Mouse (Mus musculus) spleen, adult 2 months (tissue): ENCODE measurements around the gene Gpc6. TPM values are rescaled to one million over a fixed set of nuclear protein-coding genes. Genes with fewer than 3 reads are reported as not detected.

ENCODE experiments used
- DNase-seq, 2 experiments: peaks; one replicate each; pipeline versions ENCODE4 v3.0.0 to v3.0.0-alpha.2; 2012 to 2021; ENCODE audit warnings: low spot score in 2 of 2, low read depth in 1 of 2
- H3K27ac ChIP-seq: fragments of 200-500 bp; 2 replicates; pipeline ENCODE4 v1.5.1; 2012; ENCODE audit warnings: low read length, inconsistent platforms; ENCODE audit not compliant: insufficient read depth
- H3K27me3 ChIP-seq: fragments of 200-500 bp; 2 replicates; pipeline ENCODE4 v1.6.1; 2012; ENCODE audit warnings: mild to moderate bottlenecking, moderate library complexity, low read length, inconsistent platforms; ENCODE audit not compliant: control insufficient read depth, insufficient read depth
- H3K36me3 ChIP-seq: fragments of 200-500 bp; 2 replicates; pipeline ENCODE4 v1.6.1; 2012; ENCODE audit warnings: mild to moderate bottlenecking, low read length, inconsistent platforms; ENCODE audit not compliant: control insufficient read depth, insufficient read depth
- H3K4me1 ChIP-seq: fragments of 200-500 bp; 2 replicates; pipeline ENCODE4 v1.6.1; 2011; ENCODE audit warnings: inconsistent platforms; ENCODE audit not compliant: control insufficient read depth, insufficient read depth, insufficient read length
- H3K4me3 ChIP-seq: fragments of 200-500 bp; 2 replicates; pipeline ENCODE4 v1.5.1; 2011; ENCODE audit warnings: mild to moderate bottlenecking, inconsistent platforms; ENCODE audit not compliant: insufficient read depth, insufficient read length; ENCODE audit errors: extremely low read depth
- CTCF ChIP-seq: fragments of 200-500 bp; IDR thresholded peaks from 2 replicates; pipeline ENCODE4 v1.5.1; 2011; ENCODE audit warnings: mild to moderate bottlenecking, inconsistent platforms; ENCODE audit not compliant: insufficient read depth, insufficient read length, insufficient replicate concordance; ENCODE audit errors: extremely low read depth
- POLR2A ChIP-seq: fragments of 200-500 bp; IDR thresholded peaks from 2 replicates; pipeline ENCODE4 v1.6.1; 2011; ENCODE audit warnings: low read depth, low read length, inconsistent platforms
- WGBS: fragments of 180-500 bp; shearing (Covaris S2); methylation state at CpG from one replicate; pipeline ENCODE4 v1.1.7; 2018; 5-methylcytosine and 5-hydroxymethylcytosine counted together
- polyA plus RNA-seq: library from polyadenylated mRNA; depleted of rRNA; stranded (reverse); fragments of >200 nt; gene quantifications from 2 replicates; pipeline ENCODE4 v1.2.3, GENCODE M21; 2012

Gpc6 gene
- polyA plus RNA-seq, 1 experiment = 0.67 TPM

- Histone ChIP-seq H3K4me1 (no peaks in the 10 kb centered on the region), H3K27ac (no peak overlapping the region), H3K36me3 (no peaks in the 10 kb centered on the region), H3K27me3 (no peaks in the 10 kb centered on the region), H3K4me3 (no peak overlapping the region)
- DNase-seq = no peak
- 90% methylated on average over 4 of the region's 4 CpGs for WGBS
- TF ChIP-seq CTCF (no peak), POLR2A (no peak)
Measured at GRCm38 (mm10) chr14:117034146-117034545, 109.0 kb downstream of the Gpc6 start.

GRCm38 (mm10) chr14:117041017-117041416 is 115.9 kb downstream of the Gpc6 start:
- TF ChIP-seq POLR2A = no peak
- no peak for TF ChIP-seq CTCF
- no peak for DNase-seq
- Histone ChIP-seq H3K27me3 (no peaks in the 10 kb centered on the region), H3K36me3 (no peaks in the 10 kb centered on the region), H3K4me1 (no peaks in the 10 kb centered on the region), H3K27ac (no peak overlapping the region), H3K4me3 (no peak overlapping the region)
- 87% methylated on average over 5 of the region's 5 CpGs for WGBS

GRCm38 (mm10) chr14:117048951-117049350 is 123.8 kb downstream of the Gpc6 start:
- H3K4me3 ChIP-seq = no peak overlapping the region
- TF ChIP-seq CTCF (no peak), POLR2A (no peak)
- no peaks in the 10 kb centered on the region for H3K36me3 ChIP-seq
- 53% methylated on average over 2 of the region's 2 CpGs for WGBS
- no peak for DNase-seq
- no peak overlapping the region for H3K27ac ChIP-seq
- H3K4me1 ChIP-seq = no peaks in the 10 kb centered on the region
- no peaks in the 10 kb centered on the region for H3K27me3 ChIP-seq

GRCm38 (mm10) chr14:117050877-117051276 is 125.8 kb downstream of the Gpc6 start:
- H3K36me3 ChIP-seq = no peaks in the 10 kb centered on the region
- WGBS = 87% methylated on average over 8 of the region's 8 CpGs
- H3K4me1 ChIP-seq = no peaks in the 10 kb centered on the region
- H3K4me3 ChIP-seq = no peak overlapping the region
- TF ChIP-seq CTCF (no peak), POLR2A (no peak)
- no peak for DNase-seq
- no peak overlapping the region for H3K27ac ChIP-seq
- H3K27me3 ChIP-seq = no peaks in the 10 kb centered on the region

GRCm38 (mm10) chr14:117053361-117053760 is 128.2 kb downstream of the Gpc6 start:
- H3K4me3 ChIP-seq = no peak overlapping the region
- WGBS = 92% methylated on average over 6 of the region's 6 CpGs

GRCm38 (mm10) chr14:117055134-117055533 is 130.0 kb downstream of the Gpc6 start:
- 53% methylated on average over 2 of the region's 2 CpGs for WGBS
- H3K27ac ChIP-seq = no peak overlapping the region
- no peak for TF ChIP-seq CTCF
- TF ChIP-seq POLR2A = no peak
- no peaks in the 10 kb centered on the region for H3K36me3 ChIP-seq
- no peak overlapping the region for H3K4me3 ChIP-seq
- H3K27me3 ChIP-seq = no peaks in the 10 kb centered on the region
- no peak for DNase-seq
- H3K4me1 ChIP-seq = no peaks in the 10 kb centered on the region

More at GRCm38 (mm10) chr14:117053361-117053760, 128.2 kb downstream of the Gpc6 start:
- Histone ChIP-seq H3K4me1 (no peaks in the 10 kb centered on the region), H3K27me3 (no peaks in the 10 kb centered on the region), H3K36me3 (no peaks in the 10 kb centered on the region), H3K27ac (no peak overlapping the region)
- no peak for DNase-seq
- no peak for TF ChIP-seq CTCF
- no peak for TF ChIP-seq POLR2A

- Histone ChIP-seq H3K36me3 (no peaks in the 10 kb centered on the region), H3K4me3 (no peak overlapping the region; the same call in 1 of the 2 replicates), H3K27ac (no peak overlapping the region), H3K4me1 (no peaks in the 10 kb centered on the region), H3K27me3 (no peaks in the 10 kb centered on the region)
- TF ChIP-seq POLR2A = no peak
- TF ChIP-seq CTCF = no peak
- WGBS = 68% methylated on average over 2 of the region's 2 CpGs
- no peak for DNase-seq
Measured at GRCm38 (mm10) chr14:117061078-117061477, 136.0 kb downstream of the Gpc6 start.
